8 mouse cellular contexts compared by ENCODE assay signal in the genomic region with DNA sequence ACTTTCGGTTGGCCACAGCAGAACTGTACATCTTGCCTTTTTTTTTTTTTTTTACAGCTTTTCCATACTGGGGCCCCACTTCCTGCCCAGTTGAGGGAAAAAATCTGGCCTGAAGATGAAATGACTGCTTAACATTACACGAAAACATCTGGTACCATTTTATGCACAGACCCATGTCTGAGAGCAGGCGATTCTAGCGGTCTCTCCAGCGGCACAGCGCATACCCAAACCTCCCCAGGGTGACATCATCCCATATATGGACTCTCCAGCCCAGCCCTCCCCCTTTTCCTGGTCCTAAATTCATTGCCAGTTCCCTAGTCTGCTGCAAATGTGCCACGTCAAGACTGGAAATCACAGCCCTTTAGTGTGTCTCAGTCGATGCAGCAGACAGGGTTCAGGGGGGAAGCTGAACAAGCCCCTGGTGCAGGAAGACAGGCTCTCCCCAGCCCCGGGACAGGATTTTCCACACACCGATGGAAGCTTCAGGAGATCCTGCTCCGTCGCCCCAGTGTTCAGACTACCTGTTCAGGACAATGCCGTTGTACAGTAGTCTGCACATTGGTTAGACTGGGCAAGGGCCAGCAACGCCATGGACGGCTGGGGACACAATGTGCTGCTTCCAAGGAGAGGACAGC.
DNase-seq lines count a peak whose midpoint lies in the region; ATAC-seq and TF ChIP-seq lines count a peak whose summit lies in the region.

No protein-coding gene starts in this region.

- no peaks in the 10 kb centered on the region; the same call in 1 of the 2 replicates for H3K4me1 ChIP-seq in hindbrain, embryonic 15.5 days (replicated peaks)
- H3K4me1 ChIP-seq in liver, adult 2 months (ENCODE audit: control insufficient read depth, insufficient read depth, low read length) = no peaks in the 10 kb centered on the region; the same call in 1 of the 2 replicates

- peak; percentile 36 for DNase-seq in brain, embryonic 14.5 days (ENCODE audit: low read depth)
- DNase-seq in gastrocnemius, adult 8-10 months (ENCODE audit: low spot score in 2 of 2) = peak; percentile 56 to 64
- peak; percentile 14 for DNase-seq in liver, adult 2 months (ENCODE audit: extremely low read depth, low read depth, low spot score)
- DNase-seq in ovary, postnatal 14 days (ENCODE audit: low spot score) = peak; percentile 49
- DNase-seq in thymus, postnatal 4 days = no peak
- DNase-seq in layer of hippocampus, adult 2 months (ENCODE audit: low spot score in 2 of 2) = no peak

- TF ChIP-seq CTCF in brain, embryonic 14.5 days (IDR thresholded peaks at IDR 0.05; ENCODE audit: borderline replicate concordance, extremely low read depth, insufficient read depth, insufficient read length) = no peak
- TF ChIP-seq CTCF in liver, adult 2 months (IDR thresholded peaks at IDR 0.05; ENCODE audit: low read depth, low read length) = no peak
- TF ChIP-seq CTCF in layer of hippocampus, adult 2 months (conservative IDR thresholded peaks at IDR 0.05) = no peak

- peak overlapping the region; percentile 36; the same call in 1 of the 2 replicates for H3K27ac ChIP-seq in hindbrain, embryonic 15.5 days (replicated peaks)
- H3K27ac ChIP-seq in liver, adult 2 months (replicated peaks; ENCODE audit: insufficient read depth, low read depth, low read length) = peak overlapping the region; percentile 36
- H3K27ac ChIP-seq in layer of hippocampus, adult 2 months = no peak overlapping the region

- H3K9ac ChIP-seq in hindbrain, embryonic 15.5 days = no peak overlapping the region
- peak overlapping the region; percentile 46 for H3K9ac ChIP-seq in liver, adult 2 months (ENCODE audit: low read depth, low read length)

- WGBS in hindbrain, embryonic 15.5 days = 70% methylated on average over 15 of the region's 15 CpGs
- 69% methylated on average over 15 of the region's 15 CpGs for WGBS in liver, adult 2 months

- ATAC-seq in hindbrain, embryonic 15.5 days (ENCODE audit: low FRiP score, low read depth) = peak; percentile 45; the same call in 1 of the 2 replicates
- no peak for ATAC-seq in activated CD4-positive, CD25-positive, alpha-beta regulatory T cell, adult 4 months

- TF ChIP-seq POLR2A in brain, embryonic 14.5 days (IDR thresholded peaks at IDR 0.05; ENCODE audit: borderline replicate concordance, extremely low read depth, insufficient read depth, insufficient read length, poor library complexity, severe bottlenecking) = no peak
- TF ChIP-seq POLR2A in liver, adult 2 months (IDR thresholded peaks at IDR 0.05; ENCODE audit: extremely low read depth, insufficient read depth, low read length) = no peak

- H3K4me3 ChIP-seq in hindbrain, embryonic 15.5 days = no peak overlapping the region
- peak overlapping the region; percentile 40 for H3K4me3 ChIP-seq in liver, adult 2 months (ENCODE audit: insufficient read depth, low read depth, low read length)
- no peak overlapping the region for H3K4me3 ChIP-seq in layer of hippocampus, adult 2 months

- no peaks in the 10 kb centered on the region for H3K27me3 ChIP-seq in hindbrain, embryonic 15.5 days
- no peaks in the 10 kb centered on the region for H3K27me3 ChIP-seq in liver, adult 2 months (ENCODE audit: control insufficient read depth, insufficient read depth, low read length)

- H3K9me3 ChIP-seq in hindbrain, embryonic 15.5 days = no peaks in the 10 kb centered on the region

- H3K79me2 ChIP-seq in liver, adult 2 months (ENCODE audit: control insufficient read depth, insufficient read depth, low read length) = no peaks in the 10 kb centered on the region

- H3K4me2 ChIP-seq in hindbrain, embryonic 15.5 days = peak overlapping the region; percentile 17; the same call in 1 of the 2 replicates

- H3K36me3 ChIP-seq in hindbrain, embryonic 15.5 days = no peaks in the 10 kb centered on the region
- no peaks in the 10 kb centered on the region for H3K36me3 ChIP-seq in liver, adult 2 months (ENCODE audit: control insufficient read depth, insufficient read depth, low read length)

Comparison
In these comparisons a context has a peak if more than half of its experiments do, and no peak if none do; other contexts are left out.
1. DNase-seq: peak in brain, embryonic 14.5 days (single experiment), gastrocnemius, adult 8-10 months (2 of 2), liver, adult 2 months (single experiment) and ovary, postnatal 14 days (single experiment); none in thymus, postnatal 4 days (single experiment) and layer of hippocampus, adult 2 months (0 of 2).